Mouse (Mus musculus): ENCODE results near the gene Spem2. TPM values are rescaled to one million over a fixed set of nuclear protein-coding genes. Genes with fewer than 3 reads are reported as not detected.

The Spem2 gene
- polyA plus RNA-seq, 1 experiment from 2014 or later = 0.07 TPM

DNA sequence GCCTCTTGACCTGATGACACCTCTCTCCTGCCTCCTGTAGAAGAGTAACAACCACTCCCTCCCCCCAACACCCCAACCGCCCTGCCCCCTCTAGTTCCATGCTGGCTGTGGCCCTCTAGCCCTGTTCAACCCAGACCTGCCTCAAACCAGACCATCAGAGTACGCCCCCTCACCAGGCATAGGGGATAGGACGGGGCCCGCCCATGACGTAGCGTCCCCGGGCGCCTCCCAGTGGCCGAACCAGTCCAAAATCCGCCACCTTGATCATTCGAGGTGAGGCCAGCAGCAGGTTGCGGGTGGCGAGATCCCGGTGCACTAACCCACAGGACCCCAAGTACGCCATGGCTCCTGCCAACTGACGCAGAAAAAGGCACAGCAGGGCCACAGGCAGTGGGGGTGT, 37.1 kb upstream of the Spem2 start:
- peak; percentile 65 for TF ChIP-seq CTCF (IDR thresholded peaks at IDR 0.05; ENCODE audit: low read depth)
- H3K9me3 ChIP-seq (ENCODE audit: control insufficient read depth) = no peaks in the 10 kb centered on the region
- no peak overlapping the region for H3K9ac ChIP-seq (ENCODE audit: low read depth, low read length)
- no peak overlapping the region for H3K4me2 ChIP-seq (replicated peaks; ENCODE audit: low read depth)
- 48% methylated on average over 16 of the region's 16 CpGs for WGBS
- H3K27me3 ChIP-seq (replicated peaks; ENCODE audit: control insufficient read depth, insufficient read depth, low read length) = no peaks in the 10 kb centered on the region
- no peak for ATAC-seq
- H3K4me1 ChIP-seq (replicated peaks; ENCODE audit: control insufficient read depth, insufficient read depth, low read length) = no peaks in the 10 kb centered on the region
- peaks cover 48% of the 10 kb centered on the region for H3K36me3 ChIP-seq (ENCODE audit: control insufficient read depth, insufficient read depth)
- H3K4me3 ChIP-seq (ENCODE audit: low read depth, low read length) = no peak overlapping the region
- H3K27ac ChIP-seq (ENCODE audit: low read depth, low read length) = no peak overlapping the region

DNA sequence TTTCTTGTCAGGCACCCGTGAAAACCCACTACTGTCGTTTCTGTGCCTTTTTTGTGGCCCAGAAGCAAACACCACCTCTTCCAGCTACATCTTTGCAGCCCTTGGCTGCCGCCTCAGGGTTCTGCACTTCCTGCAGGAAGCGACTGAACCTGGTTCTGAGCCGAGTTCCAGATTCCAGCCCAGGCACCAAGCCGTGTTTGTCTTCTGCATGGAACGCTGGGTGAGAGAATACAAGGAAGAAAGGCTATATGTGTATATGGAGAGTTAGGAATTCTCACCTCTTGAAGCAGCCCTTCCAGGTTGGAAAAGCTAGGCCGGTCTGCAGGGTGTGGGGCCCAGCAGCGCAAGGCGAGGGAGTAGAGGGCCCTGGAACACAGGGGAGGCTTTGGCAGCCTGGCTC, 36.4 kb upstream of the Spem2 start:
- H3K4me3 ChIP-seq (ENCODE audit: low read depth, low read length) = no peak overlapping the region
- no peak overlapping the region for H3K9ac ChIP-seq (ENCODE audit: low read depth, low read length)
- ATAC-seq = no peak
- no peak overlapping the region for H3K27ac ChIP-seq (ENCODE audit: low read depth, low read length)
- H3K4me2 ChIP-seq (replicated peaks; ENCODE audit: low read depth) = no peak overlapping the region
- H3K4me1 ChIP-seq (replicated peaks; ENCODE audit: control insufficient read depth, insufficient read depth, low read length) = no peaks in the 10 kb centered on the region
- H3K9me3 ChIP-seq (ENCODE audit: control insufficient read depth) = no peaks in the 10 kb centered on the region
- TF ChIP-seq CTCF (IDR thresholded peaks at IDR 0.05; ENCODE audit: low read depth) = no peak
- H3K27me3 ChIP-seq (replicated peaks; ENCODE audit: control insufficient read depth, insufficient read depth, low read length) = no peaks in the 10 kb centered on the region
- WGBS = 76% methylated on average over 10 of the region's 10 CpGs
- H3K36me3 ChIP-seq (ENCODE audit: control insufficient read depth, insufficient read depth) = peaks cover 54% of the 10 kb centered on the region

DNA sequence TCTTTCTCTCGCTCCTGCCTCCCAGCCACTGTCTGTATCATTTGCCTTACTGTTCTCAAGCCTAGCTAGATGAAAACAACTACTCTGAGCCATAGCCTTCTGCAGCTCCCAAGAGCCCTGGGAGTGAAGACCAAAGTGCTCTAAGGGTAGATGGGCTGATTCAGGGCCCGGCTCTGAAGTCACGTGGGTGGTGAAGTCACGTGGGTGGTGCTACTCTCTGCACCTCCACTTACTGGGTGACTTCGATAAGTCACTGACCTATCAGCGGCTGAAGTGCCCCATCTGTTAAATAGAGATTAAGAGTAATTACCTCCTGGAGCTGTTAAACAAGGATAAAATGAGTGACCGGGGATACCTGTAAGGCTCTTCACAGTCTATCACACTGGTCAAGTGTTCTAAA, 35.7 kb upstream of the Spem2 start:
- ATAC-seq = peak; percentile 22; the same call in 1 of the 2 replicates
- Histone ChIP-seq H3K27me3 (replicated peaks; ENCODE audit: control insufficient read depth, insufficient read depth, low read length) (no peaks in the 10 kb centered on the region), H3K9ac (ENCODE audit: low read depth, low read length) (no peak overlapping the region), H3K4me3 (ENCODE audit: low read depth, low read length) (no peak overlapping the region), H3K9me3 (ENCODE audit: control insufficient read depth) (no peaks in the 10 kb centered on the region), H3K27ac (ENCODE audit: low read depth, low read length) (no peak overlapping the region), H3K4me1 (replicated peaks; ENCODE audit: control insufficient read depth, insufficient read depth, low read length) (no peaks in the 10 kb centered on the region), H3K4me2 (replicated peaks; ENCODE audit: low read depth) (no peak overlapping the region), H3K36me3 (ENCODE audit: control insufficient read depth, insufficient read depth) (peaks cover 54% of the 10 kb centered on the region)
- 31% methylated on average over 7 of the region's 7 CpGs for WGBS
- TF ChIP-seq CTCF (IDR thresholded peaks at IDR 0.05; ENCODE audit: low read depth) = no peak

DNA sequence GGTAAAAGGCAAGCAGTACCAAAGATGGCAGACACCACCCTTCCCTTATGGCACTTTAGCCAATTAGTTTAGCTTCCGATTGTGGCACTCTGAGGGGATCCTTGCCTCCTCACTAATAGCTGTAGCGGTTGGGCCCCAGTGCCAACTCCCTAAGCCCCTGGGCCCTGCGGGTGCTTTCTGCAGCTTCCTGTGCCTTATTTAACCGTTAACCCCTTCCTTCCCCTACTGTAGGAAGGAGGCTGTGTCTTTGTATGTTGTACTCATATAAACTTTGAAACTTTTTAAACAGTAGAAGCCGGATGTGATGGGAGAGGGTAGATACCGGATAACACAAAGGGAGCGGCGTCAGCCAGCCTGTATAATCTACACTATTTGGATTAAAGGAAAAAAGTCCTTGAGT, 32.5 kb upstream of the Spem2 start:
- WGBS = 71% methylated on average over 8 of the region's 8 CpGs
- no peak overlapping the region for H3K27ac ChIP-seq (ENCODE audit: low read depth, low read length)
- no peaks in the 10 kb centered on the region for H3K9me3 ChIP-seq (ENCODE audit: control insufficient read depth)
- H3K4me1 ChIP-seq (replicated peaks; ENCODE audit: control insufficient read depth, insufficient read depth, low read length) = peaks cover 6% of the 10 kb centered on the region
- no peak overlapping the region for H3K9ac ChIP-seq (ENCODE audit: low read depth, low read length)
- no peaks in the 10 kb centered on the region for H3K27me3 ChIP-seq (replicated peaks; ENCODE audit: control insufficient read depth, insufficient read depth, low read length)
- no peak overlapping the region for H3K4me2 ChIP-seq (replicated peaks; ENCODE audit: low read depth)
- no peak for TF ChIP-seq CTCF (IDR thresholded peaks at IDR 0.05; ENCODE audit: low read depth)
- no peak overlapping the region for H3K4me3 ChIP-seq (ENCODE audit: low read depth, low read length)
- peaks cover 66% of the 10 kb centered on the region for H3K36me3 ChIP-seq (ENCODE audit: control insufficient read depth, insufficient read depth)
- ATAC-seq = no peak

DNA sequence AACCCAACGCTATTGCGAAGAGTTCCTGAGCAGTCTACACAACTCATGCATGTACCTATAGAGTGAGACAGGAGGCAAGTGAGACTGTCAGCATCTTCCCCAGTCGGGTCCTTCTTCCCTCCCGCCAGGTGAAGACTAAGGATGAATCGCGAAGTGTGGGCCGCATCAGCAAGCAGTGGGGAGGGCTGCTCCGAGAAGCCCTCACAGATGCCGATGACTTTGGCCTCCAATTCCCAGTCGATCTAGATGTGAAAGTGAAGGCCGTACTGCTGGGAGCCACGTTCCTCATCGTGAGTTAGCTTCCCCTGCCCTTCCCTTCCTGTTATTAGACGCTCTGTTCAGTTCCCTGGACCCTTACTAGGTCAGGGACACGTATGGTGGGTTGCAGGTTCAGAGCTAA, 31.6 kb upstream of the Spem2 start:
- H3K36me3 ChIP-seq (ENCODE audit: control insufficient read depth, insufficient read depth) = peaks cover 58% of the 10 kb centered on the region
- H3K27ac ChIP-seq (ENCODE audit: low read depth, low read length) = no peak overlapping the region
- H3K9ac ChIP-seq (ENCODE audit: low read depth, low read length) = no peak overlapping the region
- WGBS = 86% methylated on average over 15 of the region's 15 CpGs
- H3K27me3 ChIP-seq (replicated peaks; ENCODE audit: control insufficient read depth, insufficient read depth, low read length) = no peaks in the 10 kb centered on the region
- H3K4me3 ChIP-seq (ENCODE audit: low read depth, low read length) = no peak overlapping the region
- no peak overlapping the region for H3K4me2 ChIP-seq (replicated peaks; ENCODE audit: low read depth)
- no peak for TF ChIP-seq CTCF (IDR thresholded peaks at IDR 0.05; ENCODE audit: low read depth)
- peaks cover 14% of the 10 kb centered on the region for H3K4me1 ChIP-seq (replicated peaks; ENCODE audit: control insufficient read depth, insufficient read depth, low read length)
- no peaks in the 10 kb centered on the region for H3K9me3 ChIP-seq (ENCODE audit: control insufficient read depth)
- ATAC-seq = no peak

DNA sequence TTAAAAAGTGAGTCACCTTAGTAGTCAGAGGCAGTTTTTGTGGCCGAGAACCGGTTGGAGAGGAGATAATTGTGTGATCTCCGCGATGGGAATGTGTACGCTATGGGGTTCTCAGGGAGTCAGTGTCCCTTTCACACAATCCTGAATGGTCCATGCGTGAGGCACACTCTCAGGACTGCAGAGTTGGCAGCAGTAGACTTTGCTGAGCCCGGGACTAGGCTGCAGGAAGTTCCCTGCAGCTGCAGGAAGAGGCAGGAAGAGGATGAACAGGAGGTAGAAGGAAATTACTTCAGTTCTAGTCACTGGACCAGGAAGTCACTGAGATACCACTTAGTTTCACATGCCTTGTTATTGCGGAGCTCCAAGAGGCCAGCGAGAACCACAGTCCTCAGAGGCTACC, 30.9 kb upstream of the Spem2 start:
- H3K4me2 ChIP-seq (replicated peaks; ENCODE audit: low read depth) = no peak overlapping the region
- 69% methylated on average over 9 of the region's 9 CpGs for WGBS
- no peak for ATAC-seq
- H3K9me3 ChIP-seq (ENCODE audit: control insufficient read depth) = no peaks in the 10 kb centered on the region
- no peak overlapping the region for H3K27ac ChIP-seq (ENCODE audit: low read depth, low read length)
- H3K4me3 ChIP-seq (ENCODE audit: low read depth, low read length) = no peak overlapping the region
- no peaks in the 10 kb centered on the region for H3K27me3 ChIP-seq (replicated peaks; ENCODE audit: control insufficient read depth, insufficient read depth, low read length)
- TF ChIP-seq CTCF (IDR thresholded peaks at IDR 0.05; ENCODE audit: low read depth) = no peak
- H3K9ac ChIP-seq (ENCODE audit: low read depth, low read length) = no peak overlapping the region
- peaks cover 54% of the 10 kb centered on the region for H3K36me3 ChIP-seq (ENCODE audit: control insufficient read depth, insufficient read depth)
- H3K4me1 ChIP-seq (replicated peaks; ENCODE audit: control insufficient read depth, insufficient read depth, low read length) = peaks cover 14% of the 10 kb centered on the region

DNA sequence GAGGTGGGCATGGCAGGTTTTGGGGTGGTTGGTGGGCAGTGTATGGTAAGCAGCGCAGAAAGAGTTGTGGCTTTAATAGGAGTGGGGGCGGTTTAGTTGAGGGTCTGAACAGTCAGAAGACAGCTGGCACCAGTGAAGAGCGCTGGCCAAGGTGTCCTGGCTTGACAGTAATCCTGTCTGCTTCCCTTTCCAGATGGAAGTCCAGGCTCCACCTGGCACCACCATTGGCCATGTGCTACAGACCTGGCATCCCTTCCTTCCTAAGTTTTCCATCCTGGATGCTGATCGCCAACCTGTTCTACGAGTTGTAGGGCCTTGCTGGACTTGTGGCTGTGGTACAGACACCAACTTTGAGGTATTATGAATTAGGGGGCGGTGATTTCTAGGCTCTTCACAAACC, 29.8 kb upstream of the Spem2 start:
- Histone ChIP-seq H3K36me3 (ENCODE audit: control insufficient read depth, insufficient read depth) (peaks cover 46% of the 10 kb centered on the region), H3K4me3 (ENCODE audit: low read depth, low read length) (no peak overlapping the region), H3K9me3 (ENCODE audit: control insufficient read depth) (no peaks in the 10 kb centered on the region), H3K9ac (ENCODE audit: low read depth, low read length) (no peak overlapping the region), H3K4me2 (replicated peaks; ENCODE audit: low read depth) (no peak overlapping the region), H3K27ac (ENCODE audit: low read depth, low read length) (no peak overlapping the region), H3K4me1 (replicated peaks; ENCODE audit: control insufficient read depth, insufficient read depth, low read length) (peaks cover 14% of the 10 kb centered on the region), H3K27me3 (replicated peaks; ENCODE audit: control insufficient read depth, insufficient read depth, low read length) (no peaks in the 10 kb centered on the region)
- 94% methylated on average over 6 of the region's 6 CpGs for WGBS
- no peak for TF ChIP-seq CTCF (IDR thresholded peaks at IDR 0.05; ENCODE audit: low read depth)
- ATAC-seq = no peak
